Mouse (Mus musculus) spleen, adult 18-20 months (tissue): ENCODE measurements around the gene Lrch1.

Experiments
- DNase-seq, 2 experiments: peaks; one replicate each; pipeline ENCODE4 v3.0.0; 2022; ENCODE audit warnings: mixed read lengths in 2 of 2

The Lrch1 gene

DNA sequence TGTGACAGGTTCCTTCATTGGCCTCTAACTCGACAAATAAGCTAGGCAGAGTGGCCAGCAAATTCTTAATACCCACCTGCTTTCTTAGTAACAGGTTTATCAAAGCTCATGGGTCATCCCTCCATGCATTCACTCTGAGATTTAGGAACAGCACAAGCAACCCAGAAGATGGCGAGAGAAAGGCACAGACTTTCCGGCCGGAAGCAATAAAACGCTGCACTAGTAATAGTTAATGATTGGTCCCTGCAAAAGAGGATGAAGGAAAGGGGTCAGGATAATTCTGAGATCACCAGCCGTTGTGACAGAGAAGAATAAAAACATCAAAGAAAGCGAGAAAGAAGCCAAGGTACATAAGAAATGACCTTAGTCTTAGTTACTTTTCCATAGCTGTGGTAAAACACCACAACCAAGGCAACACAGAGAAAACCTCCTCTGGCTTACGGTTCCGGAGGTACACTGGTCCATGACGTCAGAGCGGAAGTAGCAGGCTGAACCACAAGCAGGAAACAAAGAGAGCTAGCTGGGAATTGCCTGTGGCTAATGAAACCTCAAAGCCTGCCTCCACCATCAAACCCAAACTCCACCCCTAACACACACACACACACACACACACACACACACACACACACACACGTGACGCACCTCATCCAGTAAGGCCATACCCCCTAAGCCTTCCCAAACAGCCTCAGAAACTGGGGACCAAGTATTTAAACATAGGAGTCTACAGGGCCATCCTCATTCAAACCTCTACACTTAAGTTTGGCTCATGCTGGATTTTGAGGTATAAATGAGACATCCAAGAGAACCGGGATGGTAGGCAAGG is 100.2 kb downstream of the Lrch1 start:
- peak; percentile 47 to 55 for DNase-seq

DNA sequence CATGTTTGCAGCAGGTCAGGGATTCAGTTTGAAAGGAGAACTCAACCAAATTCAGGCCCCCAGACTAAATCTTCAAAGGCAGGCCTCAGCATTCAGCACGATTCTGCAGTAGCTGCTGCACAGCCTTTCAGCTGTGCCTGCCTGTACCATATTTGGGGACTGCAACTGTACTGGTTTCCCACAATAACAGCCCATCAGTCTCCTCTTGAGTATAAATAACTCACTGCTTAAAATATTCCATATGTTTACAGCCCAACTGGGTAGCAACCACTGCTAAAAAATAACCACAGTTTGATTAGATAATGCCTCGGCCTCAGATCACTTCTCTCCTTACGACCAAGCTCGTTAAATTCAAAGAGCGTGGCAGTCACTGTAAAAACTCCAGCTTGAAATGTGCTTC is 101.0 kb downstream of the Lrch1 start:
- DNase-seq = no peak

DNA sequence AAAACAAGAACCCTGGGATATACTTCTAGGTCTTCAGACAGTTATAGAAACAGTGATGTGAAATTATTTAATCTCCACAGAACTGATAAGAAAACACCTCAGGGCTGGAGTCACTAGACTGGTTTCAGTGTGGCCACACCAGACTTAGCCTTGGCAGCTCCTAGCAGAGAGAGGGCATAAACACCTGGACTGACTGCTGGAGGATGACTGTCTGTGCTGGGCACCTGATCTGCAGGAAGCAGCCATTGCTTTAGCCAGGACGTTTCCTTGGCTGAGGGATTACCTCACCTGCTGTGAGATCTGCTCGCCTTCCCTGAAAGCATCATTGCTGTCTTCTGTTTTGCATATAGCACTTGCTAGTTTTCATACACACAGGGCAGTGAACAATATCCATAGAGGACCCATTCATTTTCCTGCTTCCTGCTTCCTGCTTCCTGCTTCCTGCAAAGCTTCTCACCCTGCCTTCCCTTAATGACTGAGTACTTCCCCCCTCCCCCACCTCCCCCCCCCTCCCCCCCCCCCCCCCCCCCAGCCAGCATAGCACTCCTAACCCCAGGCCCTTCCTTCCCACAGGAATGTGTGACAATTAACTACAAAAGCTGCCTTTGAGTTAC is 101.9 kb downstream of the Lrch1 start:
- no peak for DNase-seq

DNA sequence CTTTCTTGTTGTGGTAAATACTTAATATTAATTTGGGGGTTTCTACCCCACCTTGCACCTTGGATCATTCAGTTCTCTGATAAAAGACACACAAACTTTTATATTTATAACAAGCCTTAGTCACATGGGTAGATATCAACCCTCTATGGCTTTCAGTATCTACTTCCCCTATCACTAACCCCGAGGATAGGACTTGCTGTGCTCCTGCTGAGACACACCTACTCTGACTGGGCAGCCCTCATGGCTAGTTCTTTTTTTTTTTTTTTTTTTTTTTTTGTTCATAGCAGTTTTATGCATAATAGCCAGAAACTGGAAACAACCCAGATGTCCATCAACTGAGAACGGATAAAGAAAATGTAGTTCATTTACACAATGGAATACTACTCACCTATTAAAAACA is 106.0 kb downstream of the Lrch1 start:
- no peak for DNase-seq

DNA sequence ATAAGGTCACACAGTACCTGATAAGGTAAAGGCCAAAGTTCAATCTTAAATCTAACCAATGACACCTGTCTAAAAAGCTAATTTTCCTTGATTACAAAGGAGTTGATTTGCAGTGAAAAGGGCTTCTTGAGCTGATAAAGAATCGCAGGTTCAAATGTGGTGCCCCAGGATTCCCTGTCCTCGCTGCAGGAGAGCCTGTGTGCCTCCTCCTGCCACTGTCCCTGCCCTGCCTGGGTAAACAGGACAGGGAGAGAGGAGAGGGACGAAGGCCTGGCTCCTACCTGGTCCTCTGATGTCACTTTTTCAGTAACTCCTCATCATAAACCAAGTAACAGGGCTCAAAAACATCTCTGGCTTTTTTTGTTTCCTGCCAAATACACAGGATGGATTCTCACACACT is 106.4 kb downstream of the Lrch1 start:
- no peak for DNase-seq

DNA sequence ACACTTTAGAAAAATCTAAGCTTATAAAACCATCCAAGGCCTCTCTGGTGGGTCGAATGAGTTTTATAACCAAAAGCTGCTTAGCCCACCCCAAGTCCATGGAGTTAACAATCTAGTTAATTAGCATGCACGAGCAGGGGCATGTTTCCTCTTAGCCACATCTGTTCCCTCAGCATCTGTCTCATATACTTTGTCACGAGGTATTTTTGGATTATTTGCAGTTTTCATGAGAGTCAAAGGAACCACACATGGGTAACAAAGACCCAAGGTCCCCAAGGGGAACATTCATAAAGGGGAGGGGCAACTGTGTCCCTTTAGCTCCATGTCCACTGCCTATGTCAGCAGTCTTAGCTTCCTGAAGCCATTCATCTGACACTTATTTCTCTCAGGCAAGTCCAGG is 106.9 kb downstream of the Lrch1 start:
- no peak for DNase-seq

DNA sequence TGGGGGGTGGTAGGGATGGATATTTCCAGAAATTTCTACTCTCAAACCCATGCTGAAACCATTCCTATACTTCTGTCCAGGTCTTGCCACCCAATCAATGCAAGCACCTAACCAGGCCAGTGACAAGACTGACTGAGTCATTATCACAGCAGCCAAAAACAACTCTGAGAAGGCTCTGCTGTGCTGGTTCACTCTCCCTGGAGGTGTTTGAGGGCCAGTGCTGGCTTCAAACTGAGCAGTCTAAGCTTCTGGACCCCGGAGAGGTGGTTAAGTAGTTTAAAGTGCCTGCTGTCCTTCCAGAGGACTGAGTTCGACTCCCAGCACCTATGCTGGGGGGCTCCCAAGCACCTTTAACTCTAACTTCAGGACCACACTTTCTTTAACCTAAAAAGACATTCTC is 107.3 kb downstream of the Lrch1 start:
- DNase-seq = no peak

DNA sequence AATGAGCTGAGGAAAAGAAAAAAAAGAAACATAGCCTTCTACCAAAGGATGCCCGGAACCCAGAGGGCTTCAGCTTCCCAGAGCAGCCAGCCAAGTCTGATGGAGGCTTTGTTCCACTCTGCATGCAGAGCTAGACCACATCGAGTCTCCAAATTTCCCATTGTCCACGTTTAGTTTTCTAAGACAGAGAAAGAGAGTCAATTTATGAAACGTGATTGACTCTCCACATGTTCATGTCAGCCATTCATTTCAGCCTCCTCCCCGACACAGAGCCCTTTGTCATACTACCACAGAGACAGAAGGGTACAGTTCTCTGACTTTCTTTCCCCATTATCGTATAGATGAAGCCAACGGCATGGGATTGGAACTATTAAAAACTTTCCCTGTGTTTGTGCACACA is 108.9 kb downstream of the Lrch1 start:
- DNase-seq = no peak

DNA sequence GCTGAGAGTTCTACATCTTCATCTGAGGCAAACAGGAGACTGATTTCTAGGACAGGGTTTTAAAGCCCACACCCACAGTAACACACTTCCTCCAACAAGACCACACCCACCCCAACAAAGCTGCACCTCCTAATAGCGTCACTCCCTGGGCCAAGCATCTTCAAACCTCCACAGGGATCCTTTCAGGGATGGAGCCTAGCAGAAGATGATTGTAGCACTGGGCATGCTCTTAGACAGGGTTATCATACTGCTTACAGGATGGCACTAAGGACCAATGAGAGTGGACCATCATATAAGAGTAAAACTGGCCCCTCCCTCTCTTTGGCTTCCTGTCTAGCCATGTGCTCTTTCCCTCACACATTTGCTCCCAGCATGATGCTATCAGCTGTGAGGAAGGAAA is 112.7 kb downstream of the Lrch1 start:
- DNase-seq = no peak

DNA sequence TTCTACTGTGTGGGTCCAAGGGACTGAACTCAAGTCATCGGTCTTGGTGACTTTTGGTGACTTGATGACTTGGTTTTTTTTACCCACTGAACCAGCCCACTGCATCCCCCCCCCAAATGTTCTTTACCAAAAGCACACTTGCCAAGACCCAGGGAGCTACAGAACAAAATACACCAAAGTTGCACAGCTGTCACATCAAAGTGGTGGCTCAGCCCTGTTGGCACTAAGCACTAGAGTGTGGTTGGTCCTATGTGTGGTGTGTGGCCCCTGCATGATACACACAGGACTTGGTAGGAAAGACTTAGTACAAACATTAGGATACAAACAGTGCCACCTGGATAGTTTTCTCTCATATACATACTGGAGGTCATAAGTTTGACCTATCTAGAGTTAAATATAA is 113.5 kb downstream of the Lrch1 start:
- DNase-seq = no peak

DNA sequence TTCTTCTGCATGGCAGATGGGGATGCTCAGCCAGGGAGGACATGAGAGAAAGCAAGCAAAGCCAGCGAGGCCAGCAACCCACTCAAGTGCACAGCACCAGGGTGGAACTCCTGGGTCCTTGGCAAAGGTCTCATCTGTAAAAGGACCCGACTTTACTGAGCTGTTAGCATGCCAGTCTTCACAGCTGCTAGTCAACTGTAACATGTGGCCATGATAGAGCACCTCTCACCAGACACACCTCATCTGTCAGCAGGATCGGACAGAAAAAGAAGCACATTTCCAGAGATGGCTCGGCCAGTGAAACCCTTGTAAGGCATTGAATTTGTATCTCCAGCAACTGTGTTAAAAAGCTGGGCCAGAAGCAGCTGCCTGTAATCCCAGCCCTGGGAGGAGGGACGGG is 116.0 kb downstream of the Lrch1 start:
- no peak for DNase-seq

DNA sequence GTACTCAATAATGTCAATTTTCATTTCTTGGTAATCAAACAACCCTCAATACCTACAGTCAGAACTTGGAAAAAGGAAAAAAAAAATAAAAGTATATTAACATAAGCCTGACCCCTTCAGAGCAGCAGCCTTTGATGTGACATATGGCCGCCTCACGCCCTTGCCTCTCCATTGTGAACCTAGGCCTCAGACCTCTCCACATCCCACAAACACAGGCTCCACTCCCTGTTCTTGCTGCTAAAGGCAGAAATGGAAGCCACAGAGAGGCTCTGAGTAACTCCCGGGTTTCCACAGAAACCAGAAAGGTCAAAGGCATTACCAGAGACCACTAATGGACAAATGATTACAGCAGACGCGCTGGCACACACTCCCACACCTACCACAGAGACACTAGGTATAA is 116.6 kb downstream of the Lrch1 start:
- no peak for DNase-seq

DNA sequence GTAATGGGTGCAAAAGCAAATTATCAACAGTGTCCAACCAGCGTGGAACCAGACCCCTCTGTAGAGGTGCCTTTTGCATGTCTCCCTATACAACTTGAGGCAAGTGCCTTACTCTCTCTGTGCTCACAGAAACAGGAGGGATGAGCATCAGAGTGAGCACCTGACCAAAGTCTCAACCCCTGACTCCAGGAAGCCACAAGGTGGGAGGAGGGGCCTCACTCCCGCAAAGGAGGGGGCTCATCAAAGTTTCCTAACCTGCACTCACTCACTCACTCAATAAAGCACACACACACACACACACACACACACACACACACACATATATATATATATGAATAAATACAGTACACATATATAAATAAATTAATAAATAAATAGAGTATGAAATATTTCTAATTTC is 117.1 kb downstream of the Lrch1 start:
- no peak for DNase-seq

DNA sequence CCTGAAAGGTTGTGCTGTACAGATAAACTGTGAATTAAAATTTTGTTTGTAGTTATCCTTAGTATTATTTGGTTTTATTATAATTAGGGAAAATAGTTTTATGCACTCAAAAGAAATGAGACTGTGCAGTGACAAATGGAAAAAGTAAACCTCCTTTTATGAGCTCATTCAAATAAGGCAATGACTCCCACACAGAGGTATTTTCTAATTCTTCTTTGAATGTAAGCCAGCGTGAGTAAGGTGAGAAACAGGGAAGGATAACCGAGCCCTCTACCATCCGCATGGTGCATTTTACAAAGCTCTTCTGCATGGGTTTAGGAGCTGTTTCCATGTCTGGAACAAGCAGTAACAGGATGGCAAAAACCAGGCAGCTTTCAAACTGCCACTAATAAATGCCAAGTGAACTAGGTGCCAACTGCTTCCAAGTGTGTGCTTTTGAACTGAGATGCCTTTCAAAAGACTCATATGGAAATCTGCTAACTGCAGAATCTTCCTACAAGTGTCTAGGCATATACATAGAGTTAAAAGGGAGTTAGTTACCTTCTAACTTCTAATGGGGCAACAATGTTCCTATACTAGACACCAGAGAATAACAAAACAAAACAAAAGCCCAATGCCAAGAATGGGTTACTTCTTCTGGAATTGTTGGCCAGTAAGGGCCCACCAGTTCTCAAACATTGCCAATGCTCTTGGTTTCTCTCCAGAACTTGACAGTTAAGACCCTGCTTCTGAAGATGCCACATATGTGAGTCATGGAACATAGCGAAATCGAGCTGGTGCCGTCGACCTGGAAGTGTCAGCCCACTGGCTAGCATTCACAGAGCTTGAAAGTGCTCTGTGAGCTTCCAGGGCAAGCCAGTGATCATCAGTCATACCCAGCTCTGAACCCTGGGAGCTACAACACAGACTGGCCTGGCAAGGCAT is 124.7 kb downstream of the Lrch1 start:
- DNase-seq = no peak

DNA sequence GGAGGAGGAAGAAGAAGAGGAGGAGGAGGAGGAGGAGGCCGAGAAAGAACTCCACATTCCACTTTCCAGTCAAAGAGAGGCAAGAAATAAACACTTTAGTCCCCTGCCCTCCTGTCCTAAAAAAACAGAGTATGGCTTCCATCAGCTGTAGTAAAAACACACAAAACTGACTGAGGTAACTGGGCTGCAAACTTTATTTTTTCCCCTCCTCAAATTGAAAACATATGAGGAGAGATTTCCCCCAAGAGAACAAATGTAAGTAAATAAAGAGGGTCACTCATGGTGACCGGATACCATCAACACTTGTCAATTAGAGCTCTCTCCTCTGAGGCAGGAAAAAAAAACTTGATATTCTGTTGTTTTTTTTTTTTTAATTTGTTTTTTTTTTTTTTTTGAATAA is 125.6 kb downstream of the Lrch1 start:
- no peak for DNase-seq

DNA sequence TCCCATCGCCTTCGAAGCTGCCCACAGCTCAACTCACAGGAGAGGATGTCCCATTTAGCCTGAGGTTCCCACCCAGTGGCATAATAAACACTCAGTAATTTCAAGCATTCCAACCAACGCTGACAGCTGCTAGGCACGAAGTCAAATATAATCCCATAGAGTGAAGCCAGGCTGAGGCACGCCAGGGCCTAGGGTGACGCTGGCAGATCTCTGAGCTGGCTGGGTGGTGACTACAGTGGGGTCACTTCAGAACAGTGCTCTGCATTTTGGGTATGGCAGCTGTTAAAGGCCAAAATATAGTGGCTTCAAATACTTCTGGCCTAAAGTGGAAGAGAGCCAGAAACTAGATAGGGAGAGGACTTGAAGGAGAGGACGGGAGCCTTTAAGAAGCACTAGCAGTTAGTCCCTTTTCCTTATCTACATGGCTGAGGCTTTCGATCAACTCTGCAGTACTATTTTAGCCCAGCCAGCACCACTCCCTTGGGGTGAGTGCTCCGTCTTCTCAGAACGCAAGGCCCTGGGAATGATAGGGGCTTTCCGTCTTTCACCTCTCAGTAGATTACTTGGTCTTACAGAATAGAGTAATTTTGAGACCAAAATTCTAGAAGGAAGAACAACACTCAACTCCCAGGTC is 127.4 kb downstream of the Lrch1 start:
- DNase-seq = no peak

DNA sequence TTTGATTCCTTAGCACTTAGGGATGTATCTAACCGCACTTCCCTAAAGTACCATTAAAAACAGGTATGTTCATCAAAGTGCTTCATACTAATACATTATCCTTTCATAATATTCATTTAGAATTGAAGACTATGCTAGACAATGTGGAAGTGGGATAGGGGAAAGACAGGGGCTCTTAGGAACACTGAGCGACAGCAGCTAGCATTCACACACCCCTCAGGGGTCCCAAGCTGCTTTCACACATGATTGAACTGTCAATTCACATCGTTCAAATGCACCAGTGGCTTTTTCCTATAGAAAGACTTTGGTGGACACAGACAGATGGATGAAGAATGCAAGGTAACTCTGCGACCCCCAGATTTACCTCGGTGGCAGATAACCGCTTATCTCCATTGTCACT is 131.0 kb downstream of the Lrch1 start:
- DNase-seq = no peak

DNA sequence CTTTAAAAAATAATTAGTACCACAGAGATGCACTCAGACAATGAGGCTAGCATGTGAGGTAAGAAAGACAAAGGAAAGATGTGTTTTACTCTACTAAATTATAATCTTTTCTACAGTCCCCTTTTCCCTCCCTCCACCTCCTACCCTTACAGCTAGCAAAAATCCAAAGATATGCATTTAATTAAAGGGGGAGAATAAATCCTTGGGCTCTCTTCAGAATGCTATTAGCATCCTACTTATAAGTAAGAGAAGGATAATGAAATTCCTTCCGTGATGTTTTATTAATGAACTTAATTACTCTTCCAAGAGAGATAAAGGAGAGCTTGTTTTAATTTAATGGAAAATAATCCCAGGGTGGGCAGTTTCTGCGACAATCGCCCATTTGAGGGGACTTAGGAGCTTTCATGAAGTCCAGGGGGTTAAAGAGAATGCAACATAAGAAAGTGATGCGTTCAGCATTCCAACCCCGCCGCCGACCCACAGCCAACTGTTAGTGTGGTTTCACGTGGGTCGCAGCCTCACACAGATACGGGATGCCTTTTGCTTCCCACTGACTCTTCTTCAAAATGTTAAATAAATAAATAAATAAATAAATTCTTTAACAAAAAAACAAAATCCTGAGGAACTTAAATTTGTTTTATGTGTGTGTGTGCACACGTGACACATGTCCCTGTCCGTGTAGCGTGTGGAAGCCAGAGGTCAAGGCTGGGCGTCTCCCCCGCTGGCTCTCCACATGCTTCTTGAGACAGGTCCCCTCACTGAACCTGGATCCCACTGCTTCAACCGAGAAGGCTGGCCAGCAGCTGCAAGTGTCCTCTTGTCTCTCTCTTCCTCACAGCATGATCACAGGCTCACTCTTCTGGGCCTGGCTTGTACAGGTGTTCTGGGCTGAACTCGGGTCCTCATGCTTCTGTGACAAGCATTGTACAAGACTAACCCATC is 132.6 kb downstream of the Lrch1 start:
- no peak for DNase-seq

DNA sequence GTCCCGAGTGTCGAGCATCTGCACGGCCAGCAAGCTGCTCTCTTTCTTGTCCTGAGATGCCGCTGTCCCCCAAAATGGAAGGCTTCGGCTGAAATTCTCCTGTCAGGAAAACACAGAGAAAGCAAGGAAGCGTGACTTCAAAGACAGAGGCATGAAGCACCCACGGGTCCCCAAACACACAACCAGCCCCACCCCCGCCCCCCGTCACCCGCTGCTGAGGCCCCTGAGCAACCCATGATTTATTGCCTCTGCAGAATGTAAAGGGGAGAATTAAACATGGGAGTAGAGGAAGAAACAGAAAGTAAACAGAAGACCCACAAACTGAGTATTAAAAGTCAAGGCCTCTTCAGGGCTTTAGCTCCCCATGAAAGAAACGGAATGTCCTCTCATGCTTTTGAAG is 136.1 kb downstream of the Lrch1 start:
- no peak for DNase-seq

DNA sequence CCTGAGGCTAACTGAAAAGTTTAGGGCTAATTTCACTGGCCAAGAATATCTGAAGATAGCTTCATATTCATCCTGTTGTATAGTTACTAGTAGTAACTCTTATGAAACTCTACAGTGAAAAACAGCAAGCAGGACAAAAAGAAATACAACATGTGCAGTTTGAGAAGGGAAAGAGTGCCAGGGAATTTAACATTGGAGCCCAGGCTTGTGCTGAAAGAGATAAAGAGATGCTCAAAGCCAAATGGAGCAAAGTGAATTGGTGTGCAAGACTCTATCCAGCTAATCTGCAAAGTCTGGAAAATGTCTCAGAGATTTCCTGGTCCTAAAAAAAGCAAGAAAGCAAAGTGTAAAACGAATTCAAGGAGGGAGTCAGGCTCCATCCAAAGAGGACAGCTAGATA is 145.7 kb downstream of the Lrch1 start:
- no peak for DNase-seq

DNA sequence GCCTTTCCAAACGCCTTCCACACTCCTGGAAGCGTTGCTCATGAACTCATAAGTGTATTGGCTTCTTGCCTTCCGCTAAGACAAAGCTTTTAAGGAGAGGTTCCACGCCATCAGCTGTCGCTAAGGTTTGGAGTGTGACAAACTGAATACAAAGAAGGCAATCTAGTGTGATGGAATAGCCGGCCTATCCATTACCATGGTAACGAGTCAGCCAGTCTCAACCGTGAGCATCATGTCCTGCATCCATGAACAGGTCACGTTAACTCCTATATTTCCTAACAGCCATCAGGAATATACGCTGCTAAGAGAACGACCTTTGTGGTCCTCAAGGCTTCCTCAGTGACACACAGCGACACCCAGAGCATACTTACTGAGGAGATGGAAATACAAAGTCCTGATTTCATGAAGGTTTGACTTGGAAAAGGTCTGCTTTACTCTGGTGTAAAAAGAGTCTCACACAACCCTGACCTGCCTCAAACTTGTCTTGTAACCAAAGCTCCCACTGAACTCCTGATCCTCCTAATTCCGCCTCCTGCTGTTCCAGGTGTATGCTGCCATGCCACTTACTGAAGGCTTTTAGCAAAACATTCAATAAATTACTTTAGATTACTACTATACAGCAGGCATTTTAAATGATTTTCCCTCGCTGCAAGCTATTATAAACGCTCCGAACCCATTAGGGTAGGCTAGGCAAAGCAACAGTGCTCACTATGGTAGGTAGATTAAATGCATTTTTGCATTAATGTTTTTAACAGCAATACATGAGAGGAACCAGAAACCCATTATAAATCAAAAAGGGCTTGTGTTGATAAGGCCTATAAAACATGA is 149.4 kb downstream of the Lrch1 start:
- no peak for DNase-seq
